Mouse (Mus musculus): ENCODE measurements around the gene Cnnm4. TPM values are rescaled to one million over a fixed set of nuclear protein-coding genes. Genes with fewer than 3 reads are reported as not detected.

Cnnm4 gene
- 14.1 and 14.4 TPM in 2 replicates for polyA plus RNA-seq (2014; fragmentation: Nextera tagmentation; extraction: Ambion mirVana)

DNA sequence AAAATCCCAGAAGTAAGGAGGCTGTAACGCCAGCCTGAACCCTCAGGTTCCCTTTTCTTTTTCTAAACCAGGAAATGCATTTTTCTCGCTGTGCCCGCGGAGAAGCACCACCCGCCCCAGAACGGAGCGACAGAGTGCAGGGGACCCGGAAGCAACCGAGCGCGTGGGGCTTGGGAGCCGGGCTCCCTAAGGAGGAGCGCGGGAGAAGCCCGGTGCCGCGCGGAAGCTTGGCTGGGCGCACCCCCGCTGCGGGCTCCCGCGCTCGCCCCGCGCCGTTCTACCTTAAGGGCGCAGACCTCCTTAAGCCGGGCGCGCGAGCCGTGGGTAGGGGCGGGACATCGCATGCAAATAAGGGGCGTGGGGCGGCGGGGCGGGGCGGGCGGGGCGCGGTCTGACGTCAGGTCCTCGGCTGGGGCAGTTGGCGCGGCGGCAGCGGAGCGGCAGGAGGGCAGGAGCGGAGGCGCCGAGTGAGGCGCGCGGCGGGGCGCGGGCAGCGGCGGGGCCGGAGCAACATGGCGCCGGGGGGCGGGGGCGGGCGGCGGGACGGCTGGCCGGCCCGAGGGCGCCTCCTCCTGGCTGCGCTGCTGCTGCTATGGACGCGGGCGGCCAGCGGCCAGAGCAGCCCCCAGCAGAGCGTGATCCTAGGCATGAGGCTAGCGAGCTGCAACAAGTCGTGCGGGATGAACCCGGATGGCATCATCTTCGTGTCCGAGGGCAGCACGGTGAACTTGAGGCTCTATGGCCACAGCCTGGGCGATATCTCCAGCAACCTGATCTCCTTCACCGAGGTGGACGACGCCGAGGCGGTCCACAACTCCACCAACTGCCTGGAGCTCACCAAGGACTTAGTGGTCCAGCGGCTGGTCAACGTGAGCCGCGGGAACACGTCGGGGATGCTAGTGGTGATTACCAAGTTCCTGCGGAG lies at the start of gene Cnnm4:
Gene Cnnm4, plus strand, starts transcription at position 440 of the 925 bp plus-strand sequence.
- Histone ChIP-seq H3K4me1 (ENCODE audit: control insufficient read depth, insufficient read depth, low read length) (peaks cover 43% of the 10 kb centered on the region), H3K4me2 (replicated peaks; ENCODE audit: low read depth, low read length) (peak within 1 kb of the TSS; percentile 80), H3K36me3 (ENCODE audit: control insufficient read depth, insufficient read depth, low read length) (no peaks in the 10 kb centered on the region), H3K27ac (ENCODE audit: low read length) (peak within 1 kb of the TSS; percentile 40; the same call in 1 of the 2 replicates), H3K4me3 (ENCODE audit: low read depth, low read length) (peak within 1 kb of the TSS; percentile 56), H3K27me3 (ENCODE audit: control insufficient read depth, insufficient read depth, low read length) (no peaks in the 10 kb centered on the region), H3K9me3 (ENCODE audit: control insufficient read depth, low read depth, low read length) (no peaks in the 10 kb centered on the region), H3K9ac (replicated peaks; ENCODE audit: low read depth, low read length) (peak within 1 kb of the TSS; percentile 55)
- WGBS: under 1% methylated on average over 66 of the region's 98 CpGs
- ATAC-seq (ENCODE audit: insufficient number of reproducible peaks, insufficient read depth, low FRiP score, low read depth): peak; percentile 91

DNA sequence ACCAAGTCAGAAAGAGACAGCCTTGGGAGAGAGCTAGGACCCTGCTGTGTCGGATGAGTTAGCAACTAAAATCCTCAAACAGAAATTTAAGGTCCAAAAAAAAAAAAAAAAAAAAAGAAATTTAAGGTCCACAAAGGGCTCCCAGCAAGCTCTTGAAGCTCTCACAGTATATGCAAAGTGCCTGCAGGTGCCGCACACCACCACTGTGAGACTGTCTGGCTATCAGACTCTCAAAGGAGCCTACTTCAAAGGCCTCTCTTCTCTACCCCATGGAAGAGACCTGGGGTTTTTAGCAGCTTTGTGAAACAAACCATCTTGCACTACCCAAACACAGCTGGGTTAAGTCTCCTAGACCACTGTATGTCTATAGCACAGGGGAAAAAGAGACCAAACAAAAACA lies 41.9 kb upstream of the Cnnm4 start:
- Histone ChIP-seq H3K4me2 (replicated peaks; ENCODE audit: low read depth, low read length) (no peak overlapping the region), H3K27ac (ENCODE audit: low read length) (no peak overlapping the region), H3K27me3 (ENCODE audit: control insufficient read depth, insufficient read depth, low read length) (no peaks in the 10 kb centered on the region), H3K9ac (replicated peaks; ENCODE audit: low read depth, low read length) (no peak overlapping the region), H3K36me3 (ENCODE audit: control insufficient read depth, insufficient read depth, low read length) (peaks cover 58% of the 10 kb centered on the region), H3K4me1 (ENCODE audit: control insufficient read depth, insufficient read depth, low read length) (no peaks in the 10 kb centered on the region), H3K4me3 (ENCODE audit: low read depth, low read length) (no peak overlapping the region), H3K9me3 (ENCODE audit: control insufficient read depth, low read depth, low read length) (no peaks in the 10 kb centered on the region)
- ATAC-seq (ENCODE audit: insufficient number of reproducible peaks, insufficient read depth, low FRiP score, low read depth): no peak
- 90% methylated on average over 2 of the region's 2 CpGs for WGBS

DNA sequence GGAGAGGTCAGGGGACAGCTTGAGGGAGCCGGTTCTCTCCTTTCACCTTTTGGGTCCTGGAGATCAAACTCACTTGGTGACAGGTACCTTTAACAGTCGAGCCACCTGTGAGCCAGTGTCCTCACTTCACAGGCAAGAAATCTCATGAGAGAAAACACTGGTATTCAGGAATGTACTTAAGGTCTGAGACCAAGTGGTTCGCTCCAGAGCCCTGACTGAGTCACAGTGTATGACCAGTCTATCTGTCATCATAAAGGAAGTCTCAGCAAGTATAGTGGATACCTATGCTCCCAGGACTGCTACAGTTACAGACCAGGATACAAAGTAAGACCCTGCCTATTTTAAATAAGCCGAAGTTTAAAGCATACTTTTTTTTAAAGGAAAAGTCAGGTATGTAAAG lies 38.4 kb upstream of the Cnnm4 start:
- Histone ChIP-seq H3K36me3 (ENCODE audit: control insufficient read depth, insufficient read depth, low read length) (peaks cover 52% of the 10 kb centered on the region), H3K9me3 (ENCODE audit: control insufficient read depth, low read depth, low read length) (no peaks in the 10 kb centered on the region), H3K27ac (ENCODE audit: low read length) (no peak overlapping the region), H3K4me2 (replicated peaks; ENCODE audit: low read depth, low read length) (no peak overlapping the region), H3K9ac (replicated peaks; ENCODE audit: low read depth, low read length) (no peak overlapping the region), H3K4me3 (ENCODE audit: low read depth, low read length) (no peak overlapping the region), H3K27me3 (ENCODE audit: control insufficient read depth, insufficient read depth, low read length) (no peaks in the 10 kb centered on the region), H3K4me1 (ENCODE audit: control insufficient read depth, insufficient read depth, low read length) (no peaks in the 10 kb centered on the region)
- 77% methylated on average over 4 of the region's 4 CpGs for WGBS
- ATAC-seq (ENCODE audit: insufficient number of reproducible peaks, insufficient read depth, low FRiP score, low read depth): no peak

DNA sequence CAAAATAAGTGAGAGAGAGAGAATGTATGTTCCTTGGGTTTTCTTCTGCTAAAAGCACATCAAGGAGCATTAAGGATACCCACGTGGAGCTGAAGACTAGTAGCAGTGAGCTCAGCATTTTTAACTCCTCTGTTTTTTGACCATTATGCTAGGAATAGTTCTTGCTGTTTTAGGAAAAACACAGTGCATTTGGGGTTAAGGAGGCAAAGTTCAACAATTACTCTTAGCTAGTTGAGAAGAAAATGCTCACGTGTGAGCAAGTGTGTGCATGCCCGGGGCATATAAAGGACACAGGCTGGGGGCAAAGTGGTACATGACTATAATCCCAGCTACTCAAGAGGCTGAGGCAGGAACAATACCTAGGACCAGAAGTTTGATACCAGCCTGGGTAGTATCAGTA lies 37.8 kb upstream of the Cnnm4 start:
- Histone ChIP-seq H3K27ac (ENCODE audit: low read length) (no peak overlapping the region), H3K4me3 (ENCODE audit: low read depth, low read length) (no peak overlapping the region), H3K9ac (replicated peaks; ENCODE audit: low read depth, low read length) (no peak overlapping the region), H3K4me1 (ENCODE audit: control insufficient read depth, insufficient read depth, low read length) (no peaks in the 10 kb centered on the region), H3K36me3 (ENCODE audit: control insufficient read depth, insufficient read depth, low read length) (peaks cover 51% of the 10 kb centered on the region), H3K9me3 (ENCODE audit: control insufficient read depth, low read depth, low read length) (no peaks in the 10 kb centered on the region), H3K4me2 (replicated peaks; ENCODE audit: low read depth, low read length) (no peak overlapping the region), H3K27me3 (ENCODE audit: control insufficient read depth, insufficient read depth, low read length) (no peaks in the 10 kb centered on the region)
- WGBS: 87% methylated on average over 3 of the region's 3 CpGs
- no peak for ATAC-seq (ENCODE audit: insufficient number of reproducible peaks, insufficient read depth, low FRiP score, low read depth)

DNA sequence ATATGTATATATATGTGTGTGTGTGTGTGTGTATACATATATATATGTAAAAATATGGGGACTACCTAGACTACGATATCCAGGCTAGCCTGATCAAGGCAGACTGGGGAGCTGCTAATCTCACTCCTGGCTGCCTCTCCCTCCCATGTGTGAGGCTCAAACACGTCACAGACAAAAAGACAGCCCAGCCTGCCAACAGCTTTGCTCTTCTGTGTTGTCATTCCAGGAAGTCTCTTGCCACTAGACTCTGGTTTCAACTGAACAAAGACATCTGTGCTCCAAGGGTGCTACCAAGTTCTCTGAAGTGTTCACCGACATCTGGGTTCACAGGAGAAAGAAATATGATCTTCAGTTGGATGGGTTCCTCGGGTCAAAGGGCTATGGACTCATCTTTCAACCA lies 36.3 kb upstream of the Cnnm4 start:
- WGBS: 63% methylated on average over 4 of the region's 4 CpGs
- peaks cover 49% of the 10 kb centered on the region for H3K36me3 ChIP-seq (ENCODE audit: control insufficient read depth, insufficient read depth, low read length)
- H3K27ac ChIP-seq (ENCODE audit: low read length): no peak overlapping the region
- H3K4me3 ChIP-seq (ENCODE audit: low read depth, low read length): no peak overlapping the region
- H3K27me3 ChIP-seq (ENCODE audit: control insufficient read depth, insufficient read depth, low read length): no peaks in the 10 kb centered on the region
- H3K9ac ChIP-seq (replicated peaks; ENCODE audit: low read depth, low read length): no peak overlapping the region
- H3K9me3 ChIP-seq (ENCODE audit: control insufficient read depth, low read depth, low read length): no peaks in the 10 kb centered on the region
- H3K4me1 ChIP-seq (ENCODE audit: control insufficient read depth, insufficient read depth, low read length): no peaks in the 10 kb centered on the region
- H3K4me2 ChIP-seq (replicated peaks; ENCODE audit: low read depth, low read length): no peak overlapping the region
- ATAC-seq (ENCODE audit: insufficient number of reproducible peaks, insufficient read depth, low FRiP score, low read depth): no peak

DNA sequence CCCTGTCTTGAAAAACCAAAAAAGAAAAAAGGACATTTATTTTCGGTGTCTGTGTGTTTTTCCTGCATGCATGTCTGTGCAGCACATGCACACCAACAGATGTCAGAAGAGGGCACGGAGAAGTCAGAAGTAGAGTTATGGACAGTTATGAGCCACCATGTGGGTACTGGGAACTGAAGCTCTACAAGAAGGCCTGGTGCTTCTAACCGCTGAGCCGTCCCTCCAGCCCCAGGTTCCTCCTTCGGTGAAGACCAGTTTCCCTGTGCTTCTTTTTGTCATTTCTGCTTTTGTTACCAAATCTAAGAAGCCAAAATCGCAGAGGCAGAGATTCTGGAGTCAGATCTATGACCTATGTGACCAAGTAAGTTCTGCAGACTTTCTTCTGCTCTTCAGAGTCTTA lies 34.9 kb upstream of the Cnnm4 start:
- H3K4me2 ChIP-seq (replicated peaks; ENCODE audit: low read depth, low read length): no peak overlapping the region
- 95% methylated on average over 6 of the region's 6 CpGs for WGBS
- no peaks in the 10 kb centered on the region for H3K9me3 ChIP-seq (ENCODE audit: control insufficient read depth, low read depth, low read length)
- H3K27me3 ChIP-seq (ENCODE audit: control insufficient read depth, insufficient read depth, low read length): no peaks in the 10 kb centered on the region
- no peak overlapping the region for H3K9ac ChIP-seq (replicated peaks; ENCODE audit: low read depth, low read length)
- no peaks in the 10 kb centered on the region for H3K4me1 ChIP-seq (ENCODE audit: control insufficient read depth, insufficient read depth, low read length)
- ATAC-seq (ENCODE audit: insufficient number of reproducible peaks, insufficient read depth, low FRiP score, low read depth): no peak
- no peak overlapping the region for H3K4me3 ChIP-seq (ENCODE audit: low read depth, low read length)
- no peak overlapping the region for H3K27ac ChIP-seq (ENCODE audit: low read length)
- H3K36me3 ChIP-seq (ENCODE audit: control insufficient read depth, insufficient read depth, low read length): peaks cover 45% of the 10 kb centered on the region

DNA sequence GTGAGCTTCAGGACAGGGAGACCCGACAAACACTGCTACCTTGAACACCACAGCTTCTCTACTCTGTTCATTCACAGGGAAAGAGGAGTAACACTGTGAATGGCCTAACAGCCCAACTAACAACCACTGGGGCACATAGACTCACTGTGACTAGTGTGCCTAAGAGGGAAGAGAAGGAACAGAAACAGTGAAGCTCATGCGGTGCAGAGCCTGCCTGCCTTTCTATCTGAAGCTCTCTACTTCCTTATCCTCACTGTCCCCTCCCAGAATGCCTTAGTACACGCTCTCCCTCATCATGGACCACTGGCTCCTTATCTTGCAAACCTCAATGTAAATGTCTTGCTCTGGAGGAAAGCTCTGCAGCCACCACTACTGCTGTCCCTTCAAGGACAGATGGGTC lies 34.2 kb upstream of the Cnnm4 start:
- Histone ChIP-seq H3K27ac (ENCODE audit: low read length) (no peak overlapping the region), H3K9ac (replicated peaks; ENCODE audit: low read depth, low read length) (no peak overlapping the region), H3K4me3 (ENCODE audit: low read depth, low read length) (no peak overlapping the region), H3K4me2 (replicated peaks; ENCODE audit: low read depth, low read length) (no peak overlapping the region), H3K4me1 (ENCODE audit: control insufficient read depth, insufficient read depth, low read length) (no peaks in the 10 kb centered on the region), H3K27me3 (ENCODE audit: control insufficient read depth, insufficient read depth, low read length) (no peaks in the 10 kb centered on the region), H3K36me3 (ENCODE audit: control insufficient read depth, insufficient read depth, low read length) (peaks cover 41% of the 10 kb centered on the region), H3K9me3 (ENCODE audit: control insufficient read depth, low read depth, low read length) (no peaks in the 10 kb centered on the region)
- ATAC-seq (ENCODE audit: insufficient number of reproducible peaks, insufficient read depth, low FRiP score, low read depth): no peak
- WGBS: 92% methylated on average over 3 of the region's 3 CpGs

DNA sequence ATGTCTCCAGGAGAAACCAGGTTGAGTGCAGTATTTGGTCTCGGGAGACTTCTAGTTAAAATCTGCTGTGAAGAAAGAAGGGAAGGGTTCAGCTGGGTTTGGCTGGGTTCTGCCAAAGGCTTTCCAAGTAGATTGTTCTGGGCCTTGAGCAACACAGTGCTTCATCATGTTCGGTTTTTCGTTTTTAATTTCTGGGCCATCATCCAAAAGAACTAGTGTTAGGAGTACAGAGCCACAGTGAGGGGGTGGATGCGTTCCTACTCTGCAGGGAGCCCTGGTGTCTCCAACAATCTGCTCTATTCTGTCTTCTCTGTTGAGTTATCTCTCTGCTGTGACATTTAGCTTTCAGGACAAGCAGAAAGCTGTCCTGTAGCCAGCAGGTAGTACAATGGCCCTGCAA lies 30.3 kb upstream of the Cnnm4 start:
- Histone ChIP-seq H3K27ac (ENCODE audit: low read length) (no peak overlapping the region), H3K9me3 (ENCODE audit: control insufficient read depth, low read depth, low read length) (no peaks in the 10 kb centered on the region), H3K4me1 (ENCODE audit: control insufficient read depth, insufficient read depth, low read length) (no peaks in the 10 kb centered on the region), H3K36me3 (ENCODE audit: control insufficient read depth, insufficient read depth, low read length) (peaks cover 28% of the 10 kb centered on the region), H3K9ac (replicated peaks; ENCODE audit: low read depth, low read length) (no peak overlapping the region), H3K4me2 (replicated peaks; ENCODE audit: low read depth, low read length) (no peak overlapping the region), H3K27me3 (ENCODE audit: control insufficient read depth, insufficient read depth, low read length) (no peaks in the 10 kb centered on the region), H3K4me3 (ENCODE audit: low read depth, low read length) (no peak overlapping the region)
- no peak for ATAC-seq (ENCODE audit: insufficient number of reproducible peaks, insufficient read depth, low FRiP score, low read depth)
- 84% methylated on average over 4 of the region's 4 CpGs for WGBS
